Mouse (Mus musculus): ENCODE measurements around the gene Muc4. TPM values are rescaled to one million over a fixed set of nuclear protein-coding genes. Genes with fewer than 3 reads are reported as not detected.

The Muc4 gene
- polyA plus RNA-seq, 1 experiment from 2014 or later, result not detected

GRCm38 (mm10) chr16:32822450-32822827 is 86.8 kb downstream of the Muc4 start:
- ATAC-seq, result no peak
- Histone ChIP-seq H3K4me1 (ENCODE audit: control insufficient read depth, insufficient read depth, low read depth, low read length) (no peaks in the 10 kb centered on the region), H3K36me3 (ENCODE audit: control insufficient read depth, insufficient read depth, low read length) (peaks cover 31% of the 10 kb centered on the region), H3K9me3 (ENCODE audit: control insufficient read depth, low read length) (no peaks in the 10 kb centered on the region), H3K9ac (ENCODE audit: low read depth, low read length) (no peak overlapping the region), H3K27ac (ENCODE audit: low read depth, low read length) (no peak overlapping the region), H3K4me3 (ENCODE audit: low read length) (no peak overlapping the region), H3K27me3 (replicated peaks; ENCODE audit: control insufficient read depth, insufficient read depth, low read length) (no peaks in the 10 kb centered on the region), H3K4me2 (ENCODE audit: low read length) (no peak overlapping the region)
- WGBS, result 83% methylated on average over 6 of the region's 6 CpGs

GRCm38 (mm10) chr16:32822881-32823280 is 87.2 kb downstream of the Muc4 start:
- Histone ChIP-seq H3K4me3 (ENCODE audit: low read length) (no peak overlapping the region), H3K9me3 (ENCODE audit: control insufficient read depth, low read length) (no peaks in the 10 kb centered on the region), H3K27ac (ENCODE audit: low read depth, low read length) (no peak overlapping the region), H3K4me1 (ENCODE audit: control insufficient read depth, insufficient read depth, low read depth, low read length) (no peaks in the 10 kb centered on the region), H3K36me3 (ENCODE audit: control insufficient read depth, insufficient read depth, low read length) (peaks cover 34% of the 10 kb centered on the region), H3K4me2 (ENCODE audit: low read length) (no peak overlapping the region), H3K9ac (ENCODE audit: low read depth, low read length) (no peak overlapping the region), H3K27me3 (replicated peaks; ENCODE audit: control insufficient read depth, insufficient read depth, low read length) (no peaks in the 10 kb centered on the region)
- 96% methylated on average over 5 of the region's 5 CpGs for WGBS
- no peak for ATAC-seq

- Histone ChIP-seq H3K27ac (ENCODE audit: low read depth, low read length) (no peak overlapping the region), H3K9me3 (ENCODE audit: control insufficient read depth, low read length) (no peaks in the 10 kb centered on the region), H3K4me2 (ENCODE audit: low read length) (no peak overlapping the region), H3K9ac (ENCODE audit: low read depth, low read length) (no peak overlapping the region), H3K36me3 (ENCODE audit: control insufficient read depth, insufficient read depth, low read length) (peaks cover 36% of the 10 kb centered on the region), H3K4me3 (ENCODE audit: low read length) (no peak overlapping the region), H3K4me1 (ENCODE audit: control insufficient read depth, insufficient read depth, low read depth, low read length) (no peaks in the 10 kb centered on the region), H3K27me3 (replicated peaks; ENCODE audit: control insufficient read depth, insufficient read depth, low read length) (no peaks in the 10 kb centered on the region)
- 90% methylated on average over 8 of the region's 8 CpGs for WGBS
- ATAC-seq, result no peak
These were observed 87.8 kb downstream of the Muc4 start for GRCm38 (mm10) chr16:32823487-32823886.

- Histone ChIP-seq H3K9me3 (ENCODE audit: control insufficient read depth, low read length) (no peaks in the 10 kb centered on the region), H3K4me1 (ENCODE audit: control insufficient read depth, insufficient read depth, low read depth, low read length) (no peaks in the 10 kb centered on the region), H3K4me2 (ENCODE audit: low read length) (no peak overlapping the region), H3K9ac (ENCODE audit: low read depth, low read length) (no peak overlapping the region), H3K27ac (ENCODE audit: low read depth, low read length) (no peak overlapping the region), H3K36me3 (ENCODE audit: control insufficient read depth, insufficient read depth, low read length) (peaks cover 39% of the 10 kb centered on the region), H3K4me3 (ENCODE audit: low read length) (no peak overlapping the region), H3K27me3 (replicated peaks; ENCODE audit: control insufficient read depth, insufficient read depth, low read length) (no peaks in the 10 kb centered on the region)
- no peak for ATAC-seq
- WGBS, result 97% methylated on average over 13 of the region's 13 CpGs
These were observed 88.4 kb downstream of the Muc4 start for GRCm38 (mm10) chr16:32824061-32824460.

- H3K36me3 ChIP-seq (ENCODE audit: control insufficient read depth, insufficient read depth, low read length), result peaks cover 43% of the 10 kb centered on the region
- 81% methylated on average over 12 of the region's 12 CpGs for WGBS
- H3K9me3 ChIP-seq (ENCODE audit: control insufficient read depth, low read length), result no peaks in the 10 kb centered on the region
- no peaks in the 10 kb centered on the region for H3K4me1 ChIP-seq (ENCODE audit: control insufficient read depth, insufficient read depth, low read depth, low read length)
- H3K4me2 ChIP-seq (ENCODE audit: low read length), result no peak overlapping the region
- H3K9ac ChIP-seq (ENCODE audit: low read depth, low read length), result no peak overlapping the region
- H3K27me3 ChIP-seq (replicated peaks; ENCODE audit: control insufficient read depth, insufficient read depth, low read length), result no peaks in the 10 kb centered on the region
- no peak for ATAC-seq
- no peak overlapping the region for H3K27ac ChIP-seq (ENCODE audit: low read depth, low read length)
- no peak overlapping the region for H3K4me3 ChIP-seq (ENCODE audit: low read length)
These were observed 89.7 kb downstream of the Muc4 start for GRCm38 (mm10) chr16:32825380-32825779.

GRCm38 (mm10) chr16:32826521-32826920 is 90.8 kb downstream of the Muc4 start:
- H3K4me1 ChIP-seq (ENCODE audit: control insufficient read depth, insufficient read depth, low read depth, low read length), result no peaks in the 10 kb centered on the region
- H3K9me3 ChIP-seq (ENCODE audit: control insufficient read depth, low read length), result no peaks in the 10 kb centered on the region
- ATAC-seq, result no peak
- WGBS, result 95% methylated on average over 11 of the region's 11 CpGs
- no peak overlapping the region for H3K9ac ChIP-seq (ENCODE audit: low read depth, low read length)
- H3K4me2 ChIP-seq (ENCODE audit: low read length), result no peak overlapping the region
- H3K27me3 ChIP-seq (replicated peaks; ENCODE audit: control insufficient read depth, insufficient read depth, low read length), result no peaks in the 10 kb centered on the region
- H3K36me3 ChIP-seq (ENCODE audit: control insufficient read depth, insufficient read depth, low read length), result peaks cover 39% of the 10 kb centered on the region
- H3K4me3 ChIP-seq (ENCODE audit: low read length), result no peak overlapping the region
- H3K27ac ChIP-seq (ENCODE audit: low read depth, low read length), result no peak overlapping the region

GRCm38 (mm10) chr16:32829104-32829503 is 93.4 kb downstream of the Muc4 start:
- ATAC-seq, result no peak
- H3K9me3 ChIP-seq (ENCODE audit: control insufficient read depth, low read length), result no peaks in the 10 kb centered on the region
- H3K27ac ChIP-seq (ENCODE audit: low read depth, low read length), result no peak overlapping the region
- WGBS, result 91% methylated on average over 11 of the region's 11 CpGs
- no peak overlapping the region for H3K9ac ChIP-seq (ENCODE audit: low read depth, low read length)
- H3K4me1 ChIP-seq (ENCODE audit: control insufficient read depth, insufficient read depth, low read depth, low read length), result no peaks in the 10 kb centered on the region
- H3K36me3 ChIP-seq (ENCODE audit: control insufficient read depth, insufficient read depth, low read length), result peaks cover 37% of the 10 kb centered on the region
- H3K27me3 ChIP-seq (replicated peaks; ENCODE audit: control insufficient read depth, insufficient read depth, low read length), result no peaks in the 10 kb centered on the region
- H3K4me3 ChIP-seq (ENCODE audit: low read length), result no peak overlapping the region
- no peak overlapping the region for H3K4me2 ChIP-seq (ENCODE audit: low read length)

- Histone ChIP-seq H3K4me1 (ENCODE audit: control insufficient read depth, insufficient read depth, low read depth, low read length) (no peaks in the 10 kb centered on the region), H3K9ac (ENCODE audit: low read depth, low read length) (no peak overlapping the region), H3K36me3 (ENCODE audit: control insufficient read depth, insufficient read depth, low read length) (peaks cover 33% of the 10 kb centered on the region), H3K4me2 (ENCODE audit: low read length) (no peak overlapping the region), H3K9me3 (ENCODE audit: control insufficient read depth, low read length) (no peaks in the 10 kb centered on the region), H3K27ac (ENCODE audit: low read depth, low read length) (no peak overlapping the region), H3K4me3 (ENCODE audit: low read length) (no peak overlapping the region), H3K27me3 (replicated peaks; ENCODE audit: control insufficient read depth, insufficient read depth, low read length) (no peaks in the 10 kb centered on the region)
- no peak for ATAC-seq
- 86% methylated on average over 4 of the region's 4 CpGs for WGBS
These were observed 95.8 kb downstream of the Muc4 start for GRCm38 (mm10) chr16:32831501-32831900.

Measured in hindbrain, embryonic 16.5 days (tissue).